Mouse (Mus musculus): Measurements from ENCODE around the gene Bap1. TPM values are rescaled to one million over a fixed set of nuclear protein-coding genes. Genes with fewer than 3 reads are reported as not detected.

The Bap1 gene
- polyA plus RNA-seq, 1 experiment from 2014 or later = 52.5 TPM

DNA sequence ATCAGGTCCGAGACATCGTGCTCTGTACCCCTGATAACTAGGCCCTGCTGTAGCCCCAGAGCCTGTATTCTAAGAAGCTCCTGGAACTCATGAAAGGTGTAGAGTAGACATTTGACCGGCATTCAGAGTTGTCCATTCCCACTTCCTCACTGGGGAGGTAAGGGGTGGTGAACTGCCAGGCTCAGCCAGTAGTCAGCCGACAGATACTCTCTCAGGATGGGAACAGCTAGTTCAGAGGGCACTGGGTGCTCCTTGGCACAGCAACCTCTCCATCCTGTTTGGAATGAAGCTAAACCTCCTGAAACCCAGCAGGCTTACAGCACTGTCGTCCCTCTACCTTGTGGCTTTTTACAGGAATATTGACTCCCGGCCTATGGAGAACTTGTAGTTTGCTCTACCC, 39.4 kb upstream of the Bap1 start:
- WGBS (ENCODE audit: insufficient replicate concordance) = 68% methylated on average over 6 of the region's 6 CpGs

GRCm38 (mm10) chr14:31212499-31212898, 38.8 kb upstream of the Bap1 start:
- H3K36me3 ChIP-seq (ENCODE audit: control insufficient read depth, insufficient read depth, low read length) = peaks cover 2% of the 10 kb centered on the region; the same call in 1 of the 2 replicates
- no peak overlapping the region for H3K4me2 ChIP-seq
- 52% methylated on average over 3 of the region's 3 CpGs for WGBS (ENCODE audit: insufficient replicate concordance)
- H3K4me3 ChIP-seq (ENCODE audit: low read depth, low read length) = no peak overlapping the region
- H3K27me3 ChIP-seq (ENCODE audit: control insufficient read depth, insufficient read depth, low read length) = no peaks in the 10 kb centered on the region
- ATAC-seq (replicated peaks; ENCODE audit: insufficient number of reproducible peaks, low FRiP score, low TSS enrichment) = no peak
- peak overlapping the region; percentile 73; the same call in 1 of the 2 replicates for H3K27ac ChIP-seq (ENCODE audit: low read depth, low read length)
- H3K9me3 ChIP-seq (replicated peaks; ENCODE audit: control insufficient read depth, low read length) = no peaks in the 10 kb centered on the region
- H3K4me1 ChIP-seq (ENCODE audit: control insufficient read depth, insufficient read depth, low read length) = peaks cover 39% of the 10 kb centered on the region
- peak overlapping the region; percentile 5; the same call in 1 of the 2 replicates for H3K9ac ChIP-seq (ENCODE audit: low read depth, low read length)

More for the DNA sequence above, 39.4 kb upstream of the Bap1 start:
- Histone ChIP-seq H3K9me3 (replicated peaks; ENCODE audit: control insufficient read depth, low read length) (no peaks in the 10 kb centered on the region), H3K9ac (ENCODE audit: low read depth, low read length) (no peak overlapping the region), H3K36me3 (ENCODE audit: control insufficient read depth, insufficient read depth, low read length) (peaks cover 2% of the 10 kb centered on the region; the same call in 1 of the 2 replicates), H3K4me3 (ENCODE audit: low read depth, low read length) (no peak overlapping the region), H3K27me3 (ENCODE audit: control insufficient read depth, insufficient read depth, low read length) (no peaks in the 10 kb centered on the region), H3K4me1 (ENCODE audit: control insufficient read depth, insufficient read depth, low read length) (peaks cover 43% of the 10 kb centered on the region), H3K4me2 (peak overlapping the region; percentile 18), H3K27ac (ENCODE audit: low read depth, low read length) (peak overlapping the region; percentile 61)
- no peak for ATAC-seq (replicated peaks; ENCODE audit: insufficient number of reproducible peaks, low FRiP score, low TSS enrichment)

GRCm38 (mm10) chr14:31213868-31214267, 37.4 kb upstream of the Bap1 start:
- Histone ChIP-seq H3K4me2 (no peak overlapping the region), H3K4me1 (ENCODE audit: control insufficient read depth, insufficient read depth, low read length) (peaks cover 46% of the 10 kb centered on the region), H3K36me3 (ENCODE audit: control insufficient read depth, insufficient read depth, low read length) (peaks cover 2% of the 10 kb centered on the region; the same call in 1 of the 2 replicates), H3K27me3 (ENCODE audit: control insufficient read depth, insufficient read depth, low read length) (0 out of 2 replicates have a peak, but pooled peaks cover under 1% of the 10 kb centered on the region), H3K27ac (ENCODE audit: low read depth, low read length) (peak overlapping the region; percentile 73), H3K4me3 (ENCODE audit: low read depth, low read length) (no peak overlapping the region), H3K9ac (ENCODE audit: low read depth, low read length) (peak overlapping the region; percentile 30; the same call in 1 of the 2 replicates), H3K9me3 (replicated peaks; ENCODE audit: control insufficient read depth, low read length) (no peaks in the 10 kb centered on the region)
- ATAC-seq (replicated peaks; ENCODE audit: insufficient number of reproducible peaks, low FRiP score, low TSS enrichment) = no peak
- WGBS (ENCODE audit: insufficient replicate concordance) = 65% methylated on average over 8 of the region's 8 CpGs

- Histone ChIP-seq H3K27me3 (ENCODE audit: control insufficient read depth, insufficient read depth, low read length) (0 out of 2 replicates have a peak, but pooled peaks cover 2% of the 10 kb centered on the region), H3K27ac (ENCODE audit: low read depth, low read length) (no peak overlapping the region), H3K36me3 (ENCODE audit: control insufficient read depth, insufficient read depth, low read length) (peaks cover 2% of the 10 kb centered on the region; the same call in 1 of the 2 replicates), H3K9ac (ENCODE audit: low read depth, low read length) (0 out of 2 replicates have a peak overlapping the region, but pooled peaks have one; percentile 10), H3K4me2 (no peak overlapping the region), H3K4me1 (ENCODE audit: control insufficient read depth, insufficient read depth, low read length) (peaks cover 44% of the 10 kb centered on the region), H3K4me3 (ENCODE audit: low read depth, low read length) (no peak overlapping the region), H3K9me3 (replicated peaks; ENCODE audit: control insufficient read depth, low read length) (no peaks in the 10 kb centered on the region)
- no peak for ATAC-seq (replicated peaks; ENCODE audit: insufficient number of reproducible peaks, low FRiP score, low TSS enrichment)
- WGBS (ENCODE audit: insufficient replicate concordance) = 50% methylated on average over 3 of the region's 3 CpGs
Measured at GRCm38 (mm10) chr14:31214684-31215083, 36.6 kb upstream of the Bap1 start.

GRCm38 (mm10) chr14:31215157-31216002, 35.9 kb upstream of the Bap1 start:
- Histone ChIP-seq H3K4me3 (ENCODE audit: low read depth, low read length) (no peak overlapping the region), H3K4me1 (ENCODE audit: control insufficient read depth, insufficient read depth, low read length) (peaks cover 42% of the 10 kb centered on the region), H3K4me2 (peak overlapping the region; percentile 27; the same call in 1 of the 2 replicates), H3K27ac (ENCODE audit: low read depth, low read length) (no peak overlapping the region), H3K36me3 (ENCODE audit: control insufficient read depth, insufficient read depth, low read length) (peaks cover 2% of the 10 kb centered on the region; the same call in 1 of the 2 replicates), H3K27me3 (ENCODE audit: control insufficient read depth, insufficient read depth, low read length) (0 out of 2 replicates have a peak, but pooled peaks cover 2% of the 10 kb centered on the region), H3K9me3 (replicated peaks; ENCODE audit: control insufficient read depth, low read length) (no peaks in the 10 kb centered on the region), H3K9ac (ENCODE audit: low read depth, low read length) (0 out of 2 replicates have a peak overlapping the region, but pooled peaks have one; percentile 10)
- WGBS (ENCODE audit: insufficient replicate concordance) = 29% methylated on average over 15 of the region's 15 CpGs
- ATAC-seq (replicated peaks; ENCODE audit: insufficient number of reproducible peaks, low FRiP score, low TSS enrichment) = no peak

GRCm38 (mm10) chr14:31216846-31217245, 34.4 kb upstream of the Bap1 start, which contains the start of gene Nisch:
Nisch (minus strand) TSS chr14:31216946.
- Histone ChIP-seq H3K27me3 (ENCODE audit: control insufficient read depth, insufficient read depth, low read length) (0 out of 2 replicates have a peak, but pooled peaks cover 5% of the 10 kb centered on the region), H3K9ac (ENCODE audit: low read depth, low read length) (peak within 1 kb of the TSS; percentile 54; the same call in 1 of the 2 replicates), H3K9me3 (replicated peaks; ENCODE audit: control insufficient read depth, low read length) (no peaks in the 10 kb centered on the region), H3K27ac (ENCODE audit: low read depth, low read length) (no peak within 1 kb of the TSS), H3K36me3 (ENCODE audit: control insufficient read depth, insufficient read depth, low read length) (0 out of 2 replicates have a peak, but pooled peaks cover under 1% of the 10 kb centered on the region), H3K4me2 (peak within 1 kb of the TSS; percentile 50), H3K4me1 (ENCODE audit: control insufficient read depth, insufficient read depth, low read length) (peaks cover 32% of the 10 kb centered on the region), H3K4me3 (ENCODE audit: low read depth, low read length) (no peak within 1 kb of the TSS)
- WGBS (ENCODE audit: insufficient replicate concordance) = 60% methylated on average over 2 of the region's 2 CpGs
- no peak for ATAC-seq (replicated peaks; ENCODE audit: insufficient number of reproducible peaks, low FRiP score, low TSS enrichment)

DNA sequence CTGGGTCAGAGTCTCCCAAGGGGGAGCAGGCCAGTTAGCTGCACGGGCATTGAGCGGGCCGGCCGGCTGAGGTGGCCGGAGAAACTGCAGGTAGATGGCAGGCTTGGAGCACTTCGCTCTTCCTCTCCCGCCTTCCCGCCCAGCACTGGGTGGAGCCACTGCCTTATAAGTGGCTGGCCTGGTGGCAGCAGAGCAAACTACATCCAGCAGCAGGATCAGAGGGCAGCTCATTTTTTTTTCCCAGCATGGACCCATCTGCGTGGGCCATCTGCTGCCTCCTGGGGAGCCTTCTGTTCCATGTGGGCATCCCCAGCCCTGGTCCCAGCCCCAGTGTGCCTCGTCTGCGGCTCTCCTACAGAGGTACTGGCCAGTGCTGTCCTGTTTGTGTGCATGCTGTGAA, 33.6 kb upstream of the Bap1 start, which contains the start of gene Sema3g:
Gene Sema3g (plus strand): TSS at position 195 of the 400 bp plus-strand sequence.
- Histone ChIP-seq H3K27ac (ENCODE audit: low read depth, low read length) (no peak within 1 kb of the TSS), H3K4me3 (ENCODE audit: low read depth, low read length) (no peak within 1 kb of the TSS), H3K4me2 (peak within 1 kb of the TSS; percentile 50), H3K36me3 (ENCODE audit: control insufficient read depth, insufficient read depth, low read length) (no peaks in the 10 kb centered on the region), H3K9me3 (replicated peaks; ENCODE audit: control insufficient read depth, low read length) (no peaks in the 10 kb centered on the region), H3K27me3 (ENCODE audit: control insufficient read depth, insufficient read depth, low read length) (0 out of 2 replicates have a peak, but pooled peaks cover 5% of the 10 kb centered on the region), H3K4me1 (ENCODE audit: control insufficient read depth, insufficient read depth, low read length) (peaks cover 24% of the 10 kb centered on the region), H3K9ac (ENCODE audit: low read depth, low read length) (peak within 1 kb of the TSS; percentile 54; the same call in 1 of the 2 replicates)
- WGBS (ENCODE audit: insufficient replicate concordance) = 9% methylated on average over 11 of the region's 11 CpGs
- peak; percentile 55; the same call in 1 of the 2 replicates for ATAC-seq (replicated peaks; ENCODE audit: insufficient number of reproducible peaks, low FRiP score, low TSS enrichment)

DNA sequence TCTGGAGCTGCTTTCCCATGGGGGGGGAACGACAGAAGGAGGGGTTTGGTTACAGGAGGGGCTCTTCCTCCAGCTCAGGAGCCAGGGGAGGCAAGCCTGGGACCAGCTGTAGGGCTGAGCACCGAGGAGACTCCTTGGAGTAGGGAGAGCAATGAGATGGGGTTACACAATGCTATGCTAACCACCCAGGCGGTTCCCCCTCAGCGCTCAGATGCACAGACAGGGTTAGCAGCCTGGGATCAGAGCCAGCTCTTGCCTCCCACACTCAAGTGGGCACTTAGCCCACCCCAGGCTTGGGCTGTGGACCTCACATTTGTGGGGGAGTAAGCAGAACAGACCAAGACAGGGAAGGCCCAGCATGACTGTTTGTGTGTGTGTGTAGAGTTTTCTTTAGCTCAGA, 24.3 kb upstream of the Bap1 start:
- no peak overlapping the region for H3K4me2 ChIP-seq
- H3K27me3 ChIP-seq (ENCODE audit: control insufficient read depth, insufficient read depth, low read length) = no peaks in the 10 kb centered on the region
- ATAC-seq (replicated peaks; ENCODE audit: insufficient number of reproducible peaks, low FRiP score, low TSS enrichment) = peak; percentile 39; the same call in 1 of the 2 replicates
- no peak overlapping the region for H3K4me3 ChIP-seq (ENCODE audit: low read depth, low read length)
- H3K36me3 ChIP-seq (ENCODE audit: control insufficient read depth, insufficient read depth, low read length) = no peaks in the 10 kb centered on the region
- 66% methylated on average over 4 of the region's 4 CpGs for WGBS (ENCODE audit: insufficient replicate concordance)
- no peak overlapping the region for H3K9ac ChIP-seq (ENCODE audit: low read depth, low read length)
- peak overlapping the region; percentile 12; the same call in 1 of the 2 replicates for H3K27ac ChIP-seq (ENCODE audit: low read depth, low read length)
- H3K4me1 ChIP-seq (ENCODE audit: control insufficient read depth, insufficient read depth, low read length) = peaks cover 34% of the 10 kb centered on the region
- H3K9me3 ChIP-seq (replicated peaks; ENCODE audit: control insufficient read depth, low read length) = no peaks in the 10 kb centered on the region
